Mouse (Mus musculus) kidney, adult 18-20 months (tissue): ENCODE results near the gene Aldh3b2.
A peak's percentile ranks its signal among the peaks of the same experiment; 100 is the strongest.

ENCODE experiments used
- DNase-seq: peaks from one replicate; pipeline ENCODE4 v3.0.0; 2021

The Aldh3b2 gene

DNA sequence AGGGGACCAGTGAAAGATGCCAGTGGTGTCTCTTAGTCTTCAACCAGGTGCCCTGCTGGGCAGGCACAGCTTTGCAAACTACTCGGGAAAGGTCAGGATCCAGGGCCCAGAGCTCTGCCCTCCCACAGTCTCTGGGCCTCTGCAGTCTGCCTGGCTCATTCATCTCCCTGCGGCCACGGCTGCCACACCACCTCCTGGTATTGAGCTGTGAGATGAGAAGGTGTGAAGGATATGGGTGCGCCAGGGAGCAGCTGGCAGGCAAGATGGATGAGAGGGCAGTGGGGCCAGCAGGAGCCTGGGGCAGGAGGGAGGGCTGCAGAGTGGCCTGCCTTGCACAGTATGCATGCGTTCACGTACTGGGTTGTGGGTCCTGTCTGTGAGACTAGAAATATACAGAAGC lies 18.7 kb downstream of the Aldh3b2 start:
- peak; percentile 16 for DNase-seq

DNA sequence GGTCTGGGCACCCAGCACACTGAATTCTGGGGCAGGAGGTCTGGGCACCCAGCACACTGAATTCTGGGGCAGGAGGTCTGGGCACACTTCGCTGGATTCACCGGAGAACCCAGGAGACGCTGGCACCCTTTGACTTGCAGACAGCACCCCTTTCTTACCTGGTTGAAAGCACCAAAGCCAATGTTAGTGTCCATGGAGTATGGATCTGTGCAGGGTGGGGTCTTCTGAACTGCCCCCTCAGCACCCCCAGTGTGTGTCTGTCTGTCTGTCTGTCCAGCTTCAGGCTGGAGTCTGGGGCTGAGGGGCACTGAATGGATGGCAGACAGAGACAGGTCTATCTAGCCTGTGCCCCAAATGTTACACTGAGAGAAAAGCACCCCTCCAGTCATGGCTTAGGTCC lies 19.4 kb downstream of the Aldh3b2 start:
- DNase-seq, result peak; percentile 29

DNA sequence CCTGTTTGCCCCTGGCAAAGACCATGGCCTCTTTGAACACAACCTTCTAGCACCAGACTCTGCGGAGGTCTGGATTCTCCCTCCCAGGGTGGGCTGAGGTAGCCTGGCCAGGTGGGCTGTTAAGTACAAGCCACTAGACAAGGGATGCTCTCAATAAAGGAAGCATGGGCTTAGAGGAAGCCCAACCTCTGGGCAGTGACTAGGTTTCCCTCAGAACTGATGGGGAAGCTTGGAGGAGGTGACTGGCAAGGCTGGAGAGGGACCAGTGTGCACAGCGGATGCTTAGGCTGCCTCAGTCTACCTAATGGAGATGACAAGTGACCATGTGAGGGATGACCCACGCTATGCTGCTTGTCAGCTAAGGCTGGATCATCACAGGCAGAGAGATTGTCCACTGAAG lies 19.8 kb downstream of the Aldh3b2 start:
- DNase-seq, result peak; percentile 17

DNA sequence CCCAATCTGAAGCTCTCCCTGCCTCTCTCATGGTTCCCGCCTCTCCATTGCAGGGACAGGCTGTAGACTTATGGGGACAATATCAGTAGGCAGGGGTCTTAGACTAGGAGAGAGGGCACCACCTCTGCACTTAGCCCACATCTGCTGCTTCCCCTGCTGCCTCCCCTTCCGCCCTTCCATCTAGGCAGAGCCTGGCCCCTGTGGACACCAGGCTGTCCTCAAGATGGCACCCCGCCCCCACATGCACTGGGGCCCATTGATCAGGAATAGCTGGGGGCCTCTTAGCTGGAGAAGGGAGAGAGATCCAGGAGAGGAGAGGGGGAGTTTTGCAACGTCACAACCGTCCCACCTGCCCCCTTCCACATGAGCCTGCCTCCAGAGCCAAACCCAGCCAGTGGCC lies 20.3 kb downstream of the Aldh3b2 start, which contains the start of gene Tbx10:
Gene Tbx10 (plus strand): TSS at position 337 of the 400 bp plus-strand sequence.
- DNase-seq, result peak; percentile 20

DNA sequence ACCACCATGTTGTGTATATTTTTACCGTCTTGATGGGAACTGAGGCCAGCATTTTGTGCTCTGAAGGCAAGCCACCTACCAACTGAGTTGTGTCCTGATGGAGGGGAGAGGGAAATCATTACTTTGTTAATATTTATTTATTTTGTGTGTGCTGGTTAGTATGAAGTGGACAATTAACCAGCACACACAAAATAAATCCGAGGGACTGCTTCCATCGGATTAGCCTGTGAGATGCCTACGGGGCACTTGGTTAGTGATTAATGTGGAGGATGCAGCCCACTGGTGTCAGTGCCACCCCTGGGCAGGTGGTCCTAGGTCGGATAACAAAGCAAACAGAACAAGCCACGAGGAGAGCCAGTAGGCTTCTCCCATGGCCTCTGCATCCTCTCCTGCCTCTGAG lies 22.8 kb downstream of the Aldh3b2 start:
- DNase-seq, result no peak

DNA sequence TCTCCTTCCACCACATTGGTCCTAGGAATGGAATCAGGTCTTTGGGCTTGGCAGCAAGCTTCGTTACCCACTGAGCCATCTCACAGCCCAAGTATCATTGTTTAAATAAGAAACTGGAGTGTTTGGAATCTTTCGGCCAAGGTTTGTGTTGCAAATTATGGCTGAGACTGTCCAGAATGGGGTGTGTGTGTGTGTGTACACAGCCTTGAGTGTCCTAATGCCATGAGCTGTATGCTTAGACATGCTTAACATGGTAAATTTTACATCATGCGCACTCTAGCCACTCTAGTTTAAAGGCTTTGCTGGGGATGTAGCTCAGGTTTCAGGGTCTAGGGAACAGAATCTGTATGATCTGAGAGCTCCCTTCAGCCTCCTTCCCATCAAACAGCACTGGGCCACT lies 23.4 kb downstream of the Aldh3b2 start:
- no peak for DNase-seq

- DNase-seq, result no peak
These were observed 24.0 kb downstream of the Aldh3b2 start for GRCm38 (mm10) chr19:3996106-3996505.

DNA sequence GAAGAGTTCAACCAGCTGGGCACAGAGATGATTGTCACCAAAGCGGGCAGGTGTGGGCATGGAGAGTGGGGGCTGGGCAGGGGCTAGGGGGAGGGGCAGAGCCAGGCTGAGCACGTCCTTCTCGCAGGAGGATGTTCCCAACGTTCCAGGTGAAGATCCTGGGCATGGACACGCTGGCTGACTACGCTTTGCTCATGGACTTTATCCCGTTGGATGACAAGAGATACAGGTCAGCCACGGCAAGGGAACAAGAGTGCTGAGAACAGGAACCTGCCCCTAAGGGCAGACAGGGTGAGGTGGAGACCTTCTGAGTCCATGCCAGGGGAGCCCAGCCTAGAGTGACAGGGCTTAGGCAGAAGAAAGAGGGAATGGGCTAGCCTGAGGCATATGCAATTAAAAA lies 24.6 kb downstream of the Aldh3b2 start:
- peak; percentile 28 for DNase-seq

DNA sequence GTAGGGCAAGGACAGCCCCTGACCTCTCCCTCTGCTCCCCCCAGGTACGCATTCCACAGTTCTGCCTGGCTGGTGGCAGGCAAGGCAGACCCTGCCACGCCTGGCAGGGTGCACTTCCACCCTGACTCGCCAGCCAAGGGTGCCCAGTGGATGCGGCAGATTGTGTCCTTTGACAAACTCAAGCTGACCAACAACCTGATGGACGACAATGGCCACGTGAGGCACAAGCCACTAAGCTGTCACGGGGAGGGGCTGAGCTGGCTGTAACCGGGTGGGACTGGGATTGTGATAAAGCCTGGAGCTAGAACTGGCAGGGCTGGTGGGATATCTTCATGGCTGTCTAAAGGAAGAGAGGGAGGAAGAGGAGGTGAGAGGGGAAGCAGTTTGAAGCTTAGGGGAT lies 25.1 kb downstream of the Aldh3b2 start:
- peak; percentile 15 for DNase-seq

- no peak for DNase-seq
These were observed 26.2 kb downstream of the Aldh3b2 start for GRCm38 (mm10) chr19:3998335-3998734.

DNA sequence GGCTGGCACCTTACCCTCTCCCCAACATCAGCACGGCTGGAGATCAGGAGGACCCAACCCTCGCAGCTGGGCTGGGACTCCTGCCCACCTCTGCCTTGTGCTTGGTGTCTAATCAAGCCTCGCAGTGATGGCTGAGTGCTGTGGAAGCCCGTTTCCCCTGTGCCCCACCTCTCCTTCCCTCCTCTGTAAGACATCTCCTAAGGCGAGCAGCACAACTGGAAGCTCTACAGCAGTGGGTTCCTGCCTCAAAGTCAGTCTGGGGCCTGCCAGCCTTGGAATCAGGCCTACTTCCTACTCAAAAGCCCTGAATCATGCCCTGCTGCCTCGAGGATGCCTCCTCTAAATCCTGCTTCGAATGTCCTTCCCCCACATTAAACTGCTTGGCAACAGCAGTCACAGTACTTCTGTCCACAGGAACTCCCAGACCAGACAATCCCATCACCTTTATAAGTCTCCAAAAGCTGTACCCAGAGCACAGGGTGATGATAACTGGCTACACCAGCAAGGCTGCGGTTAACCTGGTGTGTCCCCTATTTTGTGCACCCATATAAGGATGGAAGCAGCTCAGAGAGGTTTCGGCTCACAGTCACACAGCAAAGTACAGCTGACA lies 27.1 kb downstream of the Aldh3b2 start:
- DNase-seq, result peak; percentile 16

- DNase-seq, result peak; percentile 99
These were observed 28.2 kb downstream of the Aldh3b2 start, which contains the start of the genes Nudt8 and Gm49405 for GRCm38 (mm10) chr19:4000119-4000900. Nudt8 (plus strand) TSS chr19:4000580. Gm49405 (plus strand) TSS chr19:4000626.

DNA sequence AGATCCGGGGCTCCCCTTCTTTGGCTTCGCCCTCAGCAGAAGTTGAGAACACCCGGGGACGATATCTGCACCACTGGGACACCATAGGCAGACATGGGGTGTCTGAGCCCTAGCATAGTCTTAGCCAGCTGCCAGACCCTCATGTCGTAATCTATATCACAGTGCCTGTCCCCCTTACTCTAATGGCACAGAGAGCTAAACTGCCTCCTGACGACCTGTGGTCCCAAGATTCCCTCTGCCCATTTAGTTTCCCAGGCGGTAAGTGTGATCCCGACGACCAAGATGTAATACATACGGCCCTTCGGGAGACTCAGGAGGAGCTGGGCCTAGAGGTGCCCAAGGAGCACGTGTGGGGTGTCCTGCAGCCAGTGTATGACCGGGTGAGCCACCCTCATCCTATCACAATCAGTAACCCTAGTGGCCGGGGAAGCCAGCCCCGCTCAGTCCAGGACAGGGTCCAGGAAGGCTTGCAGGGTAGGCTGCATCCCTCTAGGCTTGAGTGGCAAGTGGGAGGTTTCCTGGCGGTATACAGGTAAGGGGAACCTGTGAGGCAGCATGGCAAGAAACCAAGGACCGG lies 28.9 kb downstream of the Aldh3b2 start:
- no peak for DNase-seq

- no peak for DNase-seq
These were observed 29.6 kb downstream of the Aldh3b2 start for GRCm38 (mm10) chr19:4001752-4002151.

DNA sequence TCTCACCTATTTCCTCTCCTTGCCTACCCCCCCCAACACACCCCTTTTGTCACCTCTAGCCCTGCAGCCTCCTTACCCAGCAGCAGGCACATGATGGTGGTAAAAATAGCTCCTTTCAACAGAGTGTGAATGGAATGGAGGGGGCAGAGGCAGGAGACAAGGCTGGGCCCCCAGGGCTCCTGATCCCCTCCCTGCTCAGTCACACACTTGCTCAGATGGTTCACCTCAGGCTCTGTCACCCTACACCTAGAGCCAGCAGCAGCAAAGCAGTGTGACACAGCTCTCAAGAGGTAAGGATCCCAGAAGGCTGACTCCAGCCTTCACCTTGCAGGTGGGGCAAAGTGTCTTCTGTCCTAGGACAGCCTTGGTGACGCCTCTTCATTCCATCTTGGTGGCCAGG lies 31.0 kb downstream of the Aldh3b2 start, which contains the start of gene Doc2g:
Gene Doc2g (plus strand): TSS at position 202 of the 400 bp plus-strand sequence.
- DNase-seq, result no peak

DNA sequence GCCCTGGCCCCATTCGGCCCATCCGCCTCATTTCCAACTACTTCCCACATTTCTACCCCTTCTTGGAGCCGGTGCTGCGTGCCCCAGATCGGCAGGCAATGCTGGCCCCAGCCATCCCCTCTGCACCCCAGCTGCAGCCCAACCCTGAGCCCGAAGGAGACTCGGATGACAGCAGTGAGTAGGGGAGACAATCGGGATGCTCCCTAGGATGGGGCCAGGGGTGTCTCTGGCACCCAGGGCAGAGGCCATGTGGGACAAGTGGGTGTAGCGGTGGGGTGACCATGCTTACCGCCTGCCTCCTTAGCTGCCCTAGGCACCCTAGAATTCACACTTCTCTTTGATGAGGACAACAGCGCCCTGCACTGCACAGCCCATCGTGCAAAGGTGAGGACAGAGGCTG lies 31.5 kb downstream of the Aldh3b2 start:
- no peak for DNase-seq

DNA sequence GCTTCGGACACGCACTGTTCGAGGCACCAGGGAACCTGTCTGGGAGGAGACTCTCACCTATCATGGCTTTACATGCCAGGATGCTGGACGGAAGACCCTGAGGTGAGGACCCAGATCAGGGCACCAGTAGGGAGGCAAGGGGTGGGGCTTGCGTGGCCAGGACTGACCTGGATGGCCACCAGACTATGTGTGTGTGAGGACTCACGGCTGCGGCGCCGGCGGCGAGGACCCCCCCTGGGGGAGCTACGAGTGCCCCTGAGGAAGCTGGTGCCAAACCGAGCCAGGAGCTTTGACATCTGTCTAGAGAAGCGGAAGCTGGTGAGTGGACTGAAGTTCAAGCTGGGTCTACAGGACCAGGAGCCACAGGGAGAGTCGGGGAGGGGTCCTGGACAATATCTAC lies 32.2 kb downstream of the Aldh3b2 start:
- DNase-seq, result no peak

- no peak for DNase-seq
These were observed 33.0 kb downstream of the Aldh3b2 start for GRCm38 (mm10) chr19:4005091-4005490.

- DNase-seq, result no peak
These were observed 33.8 kb downstream of the Aldh3b2 start for GRCm38 (mm10) chr19:4005971-4006370.

- no peak for DNase-seq
These were observed 39.0 kb downstream of the Aldh3b2 start for GRCm38 (mm10) chr19:4011086-4011485.

DNA sequence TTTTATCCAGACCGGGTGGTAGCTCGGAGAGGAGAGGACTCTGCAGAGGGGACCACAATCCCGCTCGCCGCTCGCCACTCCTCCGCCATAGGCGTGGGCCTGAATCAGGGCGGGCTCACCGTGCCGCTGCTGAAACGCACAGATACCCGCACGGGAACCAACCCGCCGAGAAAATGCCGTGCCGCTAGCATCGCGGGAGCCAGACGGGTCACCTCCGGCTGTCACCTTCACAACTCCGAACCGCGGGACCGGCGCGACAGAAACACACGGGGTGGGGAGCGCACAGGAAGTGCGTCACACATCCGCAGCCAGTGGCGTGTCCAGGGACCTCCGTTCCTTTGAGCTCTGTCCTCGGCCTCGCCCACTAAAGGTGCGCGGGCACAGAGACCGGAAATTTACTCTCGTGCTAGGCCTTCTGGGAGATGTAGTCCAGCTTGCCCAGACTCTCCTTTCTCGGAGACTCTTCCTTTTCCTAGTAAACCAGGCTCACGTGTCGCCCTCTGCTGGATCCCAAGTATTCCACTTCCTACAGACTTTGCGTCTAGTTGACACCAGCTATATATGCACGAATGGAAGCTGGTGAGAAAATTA lies 40.4 kb downstream of the Aldh3b2 start, which contains the start of gene Ndufv1:
Gene Ndufv1 (minus strand): TSS at position 375 of the 591 bp plus-strand sequence.
- peak; percentile 97 for DNase-seq

DNA sequence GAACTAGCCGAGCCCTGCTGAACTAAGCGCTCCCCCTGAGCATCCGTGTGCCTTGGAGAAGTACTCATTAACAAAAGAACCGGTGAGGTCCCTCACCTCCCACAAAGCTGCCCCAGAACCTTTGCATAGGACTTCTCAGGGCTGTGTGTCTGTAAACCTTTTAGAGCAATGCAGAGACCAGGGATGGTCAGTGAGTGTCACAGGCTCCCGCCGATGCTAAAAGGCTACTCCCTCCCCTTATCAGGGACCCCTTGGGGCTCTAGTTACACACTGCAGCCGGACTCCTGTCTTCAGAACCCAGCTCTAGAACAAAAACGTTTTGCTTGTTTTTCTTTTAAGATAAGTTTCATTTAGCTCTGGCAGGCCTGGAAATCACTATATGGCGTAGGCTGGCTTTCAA lies 40.9 kb downstream of the Aldh3b2 start:
- DNase-seq, result no peak

GRCm38 (mm10) chr19:4014802-4015201 lies 42.7 kb downstream of the Aldh3b2 start:
- no peak for DNase-seq
